Mouse (Mus musculus): Measurements from ENCODE around the gene Rab8b.
A peak's percentile ranks its signal among the peaks of the same experiment; 100 is the strongest.
"Not testable (repeated sequence)": the region's sequence is repeated elsewhere in the genome, so short reads cannot be mapped to it uniquely, and the experiment has no call there.

Rab8b gene

DNA sequence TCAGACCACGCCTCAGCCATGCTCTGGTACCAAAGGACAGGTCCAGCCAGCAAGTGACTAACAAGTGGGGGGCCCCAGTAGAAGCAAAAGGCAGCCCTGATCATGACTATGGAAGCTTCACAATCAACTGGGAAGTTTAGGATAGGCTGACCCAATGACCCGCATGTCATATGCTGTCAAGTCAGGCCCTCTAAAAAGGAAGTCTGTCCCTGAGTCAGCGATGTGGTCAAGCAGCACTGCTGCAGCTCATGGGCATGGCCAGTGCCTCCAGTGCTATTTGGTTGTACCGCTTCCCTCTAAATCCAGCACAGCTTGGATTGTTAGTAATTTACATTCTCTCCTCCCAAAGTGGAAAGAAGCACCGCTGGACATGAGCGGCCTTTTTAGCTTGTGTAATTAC lies 32.7 kb downstream of the Rab8b start:
- DNase-seq (ENCODE audit: low spot score): no peak

DNA sequence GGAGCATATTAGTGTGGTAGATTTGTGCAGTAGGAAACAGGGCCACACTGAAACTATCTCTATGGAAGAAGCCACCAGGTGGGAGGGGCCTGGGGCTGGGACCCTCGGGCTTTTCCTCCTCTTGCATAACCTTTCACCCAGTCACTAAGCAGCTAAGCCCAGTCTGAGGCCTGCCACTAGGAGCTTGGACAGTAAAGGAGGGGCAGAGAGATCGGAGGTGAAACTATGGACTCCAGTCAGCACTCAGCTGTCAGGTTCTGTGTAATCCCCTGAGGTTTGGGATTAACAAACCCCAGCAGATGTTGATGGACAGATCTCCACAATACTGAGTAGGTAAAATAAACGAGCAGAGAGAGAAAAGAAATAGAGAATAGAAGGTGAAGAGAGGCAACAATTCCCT lies 33.1 kb downstream of the Rab8b start:
- DNase-seq (ENCODE audit: low spot score): no peak

DNA sequence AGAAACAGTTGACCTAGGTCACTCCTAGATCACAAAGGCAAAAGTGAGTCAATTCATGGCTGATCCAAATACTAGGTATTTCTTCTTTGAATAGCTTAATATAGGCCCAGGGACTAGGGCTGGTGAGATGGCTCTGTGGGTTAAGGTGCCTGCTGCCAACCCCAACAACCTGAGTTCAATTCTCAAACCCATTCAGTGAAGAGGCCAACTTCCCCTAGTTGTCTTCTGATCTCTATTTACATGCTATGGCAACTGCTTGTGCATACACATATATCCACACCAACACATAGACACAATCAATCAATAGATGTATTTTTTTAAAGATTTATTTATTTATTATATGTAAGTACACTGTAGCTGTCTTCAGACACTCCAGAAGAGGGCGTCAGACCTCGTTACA lies 34.9 kb downstream of the Rab8b start:
- no peak for DNase-seq (ENCODE audit: low spot score)

DNA sequence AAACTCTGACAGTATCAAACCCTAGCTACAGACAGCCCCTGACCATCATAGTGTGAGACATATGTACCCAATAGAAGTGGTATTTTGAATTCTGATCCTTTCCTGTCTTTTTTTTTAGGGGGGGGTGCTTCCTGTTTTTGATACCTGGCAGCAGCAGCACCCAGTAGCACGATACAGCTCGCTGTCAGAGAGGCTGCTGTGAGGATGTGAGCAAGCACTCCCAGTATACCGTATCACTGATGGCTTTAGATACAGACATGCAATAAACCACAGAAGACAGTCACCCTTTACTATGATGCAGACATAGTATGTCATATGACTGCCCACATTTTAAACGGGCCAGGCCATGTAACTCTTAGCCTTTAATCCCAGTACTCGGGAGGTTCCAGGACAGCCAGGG lies 36.0 kb downstream of the Rab8b start:
- DNase-seq (ENCODE audit: low spot score): no peak

- no peak for DNase-seq (ENCODE audit: low spot score)
These were observed 37.1 kb downstream of the Rab8b start for GRCm38 (mm10) chr9:66882406-66882821.

- DNase-seq (ENCODE audit: low spot score): no peak
These were observed 37.6 kb downstream of the Rab8b start for GRCm38 (mm10) chr9:66881858-66882257.

DNA sequence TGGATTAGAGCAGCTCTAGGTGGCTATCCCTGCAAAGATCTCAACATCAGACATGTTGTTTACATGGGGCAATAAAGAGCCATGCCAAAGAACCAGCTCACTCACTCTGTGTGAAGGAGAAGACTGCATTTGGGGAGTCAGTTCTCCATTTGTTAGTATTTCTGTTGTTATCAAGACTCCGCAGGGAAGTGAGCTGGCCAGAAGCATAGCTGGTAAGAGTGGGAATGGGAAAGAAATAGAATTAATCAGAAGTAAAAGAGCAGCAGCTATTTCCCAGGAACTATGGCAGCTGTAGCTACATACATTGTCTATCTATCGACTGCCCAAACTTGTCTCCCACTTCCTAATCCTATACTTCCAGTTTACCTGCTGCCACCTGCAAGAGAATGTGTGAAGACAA lies 38.7 kb downstream of the Rab8b start:
- no peak for DNase-seq (ENCODE audit: low spot score)

DNA sequence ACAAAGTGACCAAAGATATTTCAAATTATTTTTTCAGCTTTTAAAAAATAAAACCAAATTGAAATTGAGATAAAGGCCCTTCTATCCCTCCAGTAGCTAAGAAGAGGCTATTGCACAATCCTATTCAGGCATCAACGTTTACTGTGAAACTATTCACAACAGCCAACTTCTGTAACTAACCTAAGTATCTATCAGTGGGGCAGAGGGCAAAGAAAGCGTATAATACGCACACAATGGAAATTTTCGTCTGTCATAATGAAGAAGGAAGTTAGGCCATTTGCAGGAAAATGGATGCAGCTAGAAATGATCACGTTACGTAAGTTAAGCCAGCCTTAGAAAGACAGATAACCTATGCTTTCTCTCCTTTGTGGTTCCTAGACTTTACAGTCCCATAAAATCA lies 40.0 kb downstream of the Rab8b start:
- no peak for DNase-seq (ENCODE audit: low spot score)

DNA sequence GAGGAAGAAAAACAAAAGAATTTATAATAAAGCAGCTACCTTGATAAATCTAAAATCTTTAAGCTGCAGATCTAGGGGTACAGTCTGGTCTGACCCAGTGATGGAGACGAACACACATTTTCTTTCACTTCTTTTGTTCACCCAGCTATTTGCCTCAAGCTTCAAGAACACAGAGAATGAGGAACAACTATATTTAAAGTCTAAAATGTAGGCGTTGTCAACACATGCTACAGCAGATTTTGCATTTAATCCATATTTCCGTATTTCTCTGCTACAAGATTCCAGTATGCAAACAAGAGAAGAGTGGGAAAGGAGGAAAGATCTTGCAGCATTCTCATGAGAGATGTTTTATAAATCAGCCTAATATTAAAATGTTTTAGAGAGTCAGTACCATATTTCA lies 40.6 kb downstream of the Rab8b start:
- DNase-seq (ENCODE audit: low spot score): no peak

DNA sequence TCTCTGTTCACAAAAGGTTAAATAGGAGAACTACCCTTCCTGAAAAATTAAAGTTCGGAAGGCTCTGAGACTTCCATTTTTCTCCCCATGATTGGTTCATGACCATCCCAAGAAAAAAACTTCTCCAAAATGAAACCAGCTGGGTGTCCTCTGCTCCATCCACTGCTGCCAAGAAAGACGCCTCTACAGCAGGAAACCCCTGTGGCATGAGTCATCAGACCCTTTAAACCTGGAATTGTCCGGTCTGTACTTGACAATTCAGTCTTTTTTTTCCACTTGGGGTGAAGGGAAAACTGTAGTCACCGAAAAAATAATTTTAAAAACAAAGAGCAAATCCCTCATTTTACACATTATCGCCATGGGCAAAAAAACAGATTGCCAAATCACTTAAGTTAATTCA lies 42.9 kb downstream of the Rab8b start:
- DNase-seq (ENCODE audit: low spot score): no peak

DNA sequence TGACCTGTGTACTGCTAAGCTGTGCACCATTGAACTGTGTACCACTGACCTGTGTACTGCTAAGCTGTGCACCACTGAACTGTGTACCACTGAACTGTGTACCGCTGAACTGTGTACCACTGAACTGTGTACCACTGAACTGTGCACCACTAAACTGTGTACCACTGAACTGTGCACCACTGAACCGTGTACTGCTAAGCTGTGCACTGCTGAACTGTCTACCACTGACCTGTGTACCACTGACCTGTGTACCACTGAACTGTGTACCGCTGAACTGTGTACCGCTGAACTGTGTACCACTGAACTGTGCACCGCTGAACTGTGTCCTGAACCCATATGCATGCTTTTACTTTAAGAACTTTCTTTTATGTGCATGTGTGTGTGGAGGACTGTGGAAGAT lies 45.2 kb downstream of the Rab8b start:
- DNase-seq (ENCODE audit: low spot score): no peak

GRCm38 (mm10) chr9:66873531-66873930 lies 46.0 kb downstream of the Rab8b start:
- DNase-seq (ENCODE audit: low spot score): no peak

- not testable (repeated sequence) for DNase-seq (ENCODE audit: low spot score)
These were observed 46.5 kb downstream of the Rab8b start for GRCm38 (mm10) chr9:66873009-66873408.

DNA sequence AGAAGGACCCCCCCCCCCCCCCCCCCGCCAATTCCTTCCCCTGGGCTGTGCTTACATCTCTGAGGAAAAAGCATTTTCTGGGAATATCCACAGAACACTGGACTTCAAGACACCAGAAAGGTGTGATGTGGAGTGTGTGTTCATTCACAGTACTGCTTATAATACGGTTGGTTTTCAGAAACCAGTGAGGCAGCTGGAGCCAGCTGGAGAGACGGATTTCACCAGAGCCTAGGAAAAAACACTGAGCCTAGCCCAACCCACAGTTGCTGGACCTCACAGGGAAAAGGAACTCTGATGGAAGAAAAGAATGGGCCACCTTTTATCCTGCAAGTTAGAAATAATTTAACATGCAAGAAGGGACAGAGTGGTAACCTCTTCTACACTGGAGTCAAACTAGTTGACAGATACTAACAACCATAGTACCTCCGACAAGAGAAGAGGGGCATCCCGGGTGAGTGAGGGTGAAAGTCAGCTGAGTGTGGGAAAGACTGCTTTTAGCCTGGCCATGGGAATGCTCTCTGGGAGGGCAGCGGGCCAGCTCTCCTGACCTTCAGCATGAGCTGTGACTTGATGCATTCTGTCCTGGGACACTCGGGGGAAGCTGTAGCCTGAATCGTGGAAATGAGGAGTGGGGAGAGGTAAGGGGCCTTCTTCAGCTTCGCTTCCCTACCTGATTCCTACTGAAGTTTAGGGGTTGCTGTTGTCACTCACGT lies 47.3 kb downstream of the Rab8b start:
- DNase-seq (ENCODE audit: low spot score): peak; percentile 54

- no peak for DNase-seq (ENCODE audit: low spot score)
These were observed 54.8 kb downstream of the Rab8b start for GRCm38 (mm10) chr9:66864708-66865107.

GRCm38 (mm10) chr9:66863456-66863855 lies 56.0 kb downstream of the Rab8b start:
- DNase-seq (ENCODE audit: low spot score): no peak

- no peak for DNase-seq (ENCODE audit: low spot score)
These were observed 57.3 kb downstream of the Rab8b start for GRCm38 (mm10) chr9:66862202-66862601.

DNA sequence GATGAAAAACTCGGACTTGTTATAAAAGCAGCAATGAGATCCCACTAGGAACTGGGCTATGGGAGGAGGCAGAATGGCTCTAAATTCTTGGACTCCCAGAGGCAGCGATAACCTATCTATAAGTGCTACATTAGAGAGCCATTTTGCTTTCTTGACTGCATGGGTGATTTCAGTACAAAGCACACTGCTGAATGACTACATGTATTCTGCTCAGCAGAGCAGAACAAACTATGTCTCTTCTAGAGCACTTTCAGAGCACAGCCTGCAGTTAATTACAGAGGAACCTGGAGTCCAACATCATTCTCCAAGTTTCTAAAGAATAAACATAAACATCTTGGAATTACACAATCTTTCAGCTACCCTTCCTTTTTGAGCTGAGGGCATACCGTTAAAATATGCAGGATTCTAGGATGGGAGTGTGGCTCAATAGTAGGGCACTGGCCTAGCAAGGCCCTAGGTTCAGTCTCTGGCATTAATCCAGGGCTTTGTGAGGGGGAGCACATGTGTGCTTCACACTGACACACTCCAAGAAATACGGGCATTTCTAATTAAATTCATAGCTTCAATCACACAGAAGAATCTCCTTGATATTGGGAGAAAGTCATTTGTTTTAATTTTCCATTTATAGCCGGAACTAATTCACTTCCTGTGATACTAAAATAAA lies 58.3 kb downstream of the Rab8b start:
- DNase-seq (ENCODE audit: low spot score): no peak

GRCm38 (mm10) chr9:66859523-66859922 lies 60.0 kb downstream of the Rab8b start:
- no peak for DNase-seq (ENCODE audit: low spot score)

GRCm38 (mm10) chr9:66855865-66856264 lies 63.6 kb downstream of the Rab8b start:
- no peak for DNase-seq (ENCODE audit: low spot score)

GRCm38 (mm10) chr9:66852592-66852991 lies 66.9 kb downstream of the Rab8b start:
- DNase-seq (ENCODE audit: low spot score): no peak

DNA sequence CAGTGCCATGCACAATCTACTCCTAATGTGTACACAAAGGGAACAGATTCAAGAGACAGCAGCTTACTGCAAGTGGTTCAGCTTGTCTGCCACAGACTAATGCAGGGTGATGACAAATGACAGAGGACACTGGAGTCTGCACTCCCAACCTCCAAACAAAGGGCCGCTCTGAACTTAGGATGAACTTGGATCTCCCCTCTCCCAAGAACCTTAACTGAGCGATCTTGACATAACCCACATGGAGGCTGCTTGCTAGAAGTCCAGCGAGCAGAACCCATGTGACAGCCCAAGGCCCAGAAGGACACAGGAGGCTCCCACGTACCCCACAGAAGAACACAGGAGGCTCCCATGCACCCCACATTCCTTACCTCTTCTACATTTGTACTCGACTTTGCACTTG lies 68.5 kb downstream of the Rab8b start:
- DNase-seq (ENCODE audit: low spot score): no peak

DNA sequence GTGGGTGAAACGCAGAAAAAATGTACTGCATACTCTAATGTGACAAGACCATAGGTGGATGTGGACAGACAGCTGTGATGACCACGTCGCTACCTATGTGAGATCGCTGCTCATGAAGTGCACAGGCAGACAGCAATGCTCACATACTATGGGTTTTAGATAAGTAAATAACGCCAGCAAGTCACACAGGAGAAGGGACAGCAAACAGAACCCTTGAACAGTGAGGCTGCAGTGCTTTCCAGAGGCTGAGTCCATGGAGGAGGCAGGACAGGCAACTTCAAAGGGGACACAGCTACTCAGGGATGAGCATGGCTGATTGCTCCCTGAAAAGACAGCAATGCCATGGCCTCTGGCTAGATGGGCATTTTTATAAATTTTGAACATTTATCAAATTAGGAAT lies 72.7 kb downstream of the Rab8b start:
- DNase-seq (ENCODE audit: low spot score): no peak

DNA sequence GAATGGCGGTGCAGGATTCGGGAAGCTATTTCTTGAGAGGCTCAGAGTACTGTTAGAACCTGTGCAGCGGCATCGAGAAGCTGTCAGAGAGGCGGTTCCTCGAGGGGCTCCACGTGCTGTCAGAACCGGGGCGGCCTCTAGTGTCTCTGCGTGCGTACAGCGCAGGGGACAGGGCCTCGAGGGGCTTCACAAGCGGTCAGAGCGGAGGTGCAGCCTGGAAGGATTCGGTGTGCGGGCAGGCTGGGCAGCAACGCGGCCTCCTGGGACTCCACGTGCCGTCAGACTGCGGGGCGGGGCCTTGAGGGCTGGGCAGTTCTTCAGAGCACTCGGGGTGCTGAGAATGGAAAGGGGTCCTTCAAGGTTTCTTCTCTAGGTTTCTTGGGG lies 84.4 kb downstream of the Rab8b start:
- DNase-seq (ENCODE audit: low spot score): no peak

Measured in ovary, postnatal 36 days (tissue).